Mouse (Mus musculus) MEL (cell line): ENCODE measurements around the gene Gnat2.

Experiments used
- BHLHE40 ChIP-seq: IDR thresholded peaks from 2 replicates; pipeline ENCODE4 v1.6.1; 2012; ENCODE audit warnings: low read depth, mild to moderate bottlenecking, inconsistent platforms, low read length, improper control_type of control experiment, borderline replicate concordance
- CTCF ChIP-seq, 3 experiments: IDR thresholded peaks in 2 of 3; conservative IDR thresholded peaks in 1 of 3; 2 replicates each; pipeline ENCODE4 v1.5.1; 2011 to 2012; ENCODE audit warnings: low read length in 3 of 3, low read depth in 2 of 3, mild to moderate bottlenecking in 2 of 3, improper control_type of control experiment in 1 of 3, inconsistent platforms in 1 of 3, mixed read lengths in 1 of 3, moderate library complexity in 1 of 3; ENCODE audit not compliant: control insufficient read depth in 1 of 3, insufficient read depth in 1 of 3, poor library complexity in 1 of 3, severe bottlenecking in 1 of 3
- ETS1 ChIP-seq: IDR thresholded peaks from 2 replicates; pipeline ENCODE4 v1.6.1; 2012; ENCODE audit warnings: low read depth, mild to moderate bottlenecking, inconsistent platforms, low read length, improper control_type of control experiment, moderate library complexity
- HCFC1 ChIP-seq: IDR thresholded peaks from 2 replicates; pipeline ENCODE4 v1.6.1; 2012; ENCODE audit warnings: low read depth, mild to moderate bottlenecking, inconsistent platforms, low read length, improper control_type of control experiment, moderate library complexity
- KAT2A ChIP-seq: conservative IDR thresholded peaks from 2 replicates; pipeline ENCODE4 v1.6.1; 2012; ENCODE audit warnings: low read depth, low read length, improper control_type of control experiment, inconsistent platforms
- MAX ChIP-seq: IDR thresholded peaks from 2 replicates; pipeline ENCODE4 v1.6.1; 2011; ENCODE audit warnings: low read length, improper control_type of control experiment
- POLR2A ChIP-seq, 2 experiments: IDR thresholded peaks; 2 replicates each; pipeline ENCODE4 v1.6.1; 2011 to 2012; ENCODE audit warnings: low read length in 2 of 2, mild to moderate bottlenecking in 2 of 2, control low read depth in 1 of 2, improper control_type of control experiment in 1 of 2, low read depth in 1 of 2, moderate library complexity in 1 of 2; ENCODE audit not compliant: control insufficient read depth in 1 of 2, insufficient read depth in 1 of 2, poor library complexity in 1 of 2
- RAD21 ChIP-seq: IDR thresholded peaks from 2 replicates; pipeline ENCODE4 v1.6.1; 2011; ENCODE audit warnings: mild to moderate bottlenecking, low read depth, low read length, improper control_type of control experiment
- SIN3A ChIP-seq: IDR thresholded peaks from 2 replicates; pipeline ENCODE4 v1.6.1; 2012; ENCODE audit warnings: low read length, improper control_type of control experiment, inconsistent platforms
- TAL1 ChIP-seq: IDR thresholded peaks from 2 replicates; pipeline ENCODE4 v1.6.1; 2012; ENCODE audit warnings: mild to moderate bottlenecking, inconsistent platforms, low read length, moderate library complexity, mixed read lengths
- TBP ChIP-seq: IDR thresholded peaks from 2 replicates; pipeline ENCODE4 v1.8.0; 2011; ENCODE audit warnings: low read depth, low read length, improper control_type of control experiment
- TCF12 ChIP-seq: IDR thresholded peaks from 2 replicates; pipeline ENCODE4 v1.6.1; 2014; ENCODE audit warnings: low read depth, mild to moderate bottlenecking, inconsistent platforms, low read length, improper control_type of control experiment, moderate library complexity
- USF2 ChIP-seq, 2 experiments: IDR thresholded peaks; 2 replicates each; pipeline ENCODE4 v1.6.1; 2011 to 2012; ENCODE audit warnings: improper control_type of control experiment in 2 of 2, low read length in 2 of 2, borderline replicate concordance in 1 of 2, inconsistent platforms in 1 of 2, low read depth in 1 of 2, mild to moderate bottlenecking in 1 of 2; ENCODE audit not compliant: insufficient read depth in 1 of 2
- ZMIZ1 ChIP-seq: IDR thresholded peaks from 2 replicates; pipeline ENCODE4 v1.6.1; 2012; ENCODE audit warnings: low read depth, mild to moderate bottlenecking, inconsistent platforms, low read length, improper control_type of control experiment, moderate library complexity

DNA sequence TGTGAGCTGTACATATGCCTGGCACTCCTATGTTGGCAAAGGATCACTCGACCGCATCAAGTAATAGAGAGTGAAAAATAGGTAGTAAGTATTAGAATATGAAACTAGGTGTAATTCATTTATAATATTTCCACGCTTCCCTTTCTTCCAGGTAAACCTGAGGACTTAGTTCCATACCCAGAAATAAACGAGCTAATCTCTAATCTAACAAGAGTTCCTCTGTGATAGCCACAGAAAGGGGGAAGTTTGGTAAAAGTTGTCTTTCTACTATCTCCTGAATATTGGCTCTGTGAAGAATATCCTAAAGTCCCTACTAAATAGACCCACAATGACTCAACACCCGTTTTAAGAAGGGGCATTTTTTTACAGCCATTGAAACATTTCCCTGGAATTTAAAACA, 54.1 kb downstream of the Gnat2 start:
- TF ChIP-seq ZMIZ1 (no peak), CTCF (IDR thresholded peaks at IDR 0.05 in 2 of 3, conservative IDR thresholded peaks at IDR 0.05 in 1 of 3; ENCODE audit: control insufficient read depth in 1 of 3, insufficient read depth in 1 of 3, low read depth in 2 of 3, low read length in 3 of 3, poor library complexity in 1 of 3, severe bottlenecking in 1 of 3) (no peak), SIN3A (no peak), RAD21 (no peak), KAT2A (no peak), USF2 (IDR thresholded peaks at IDR 0.05; ENCODE audit: borderline replicate concordance in 1 of 2, insufficient read depth in 1 of 2, low read depth in 1 of 2, low read length in 2 of 2) (no peak), TAL1 (no peak), TBP (no peak), TCF12 (peak; percentile 39; the same call in 1 of the 2 replicates), POLR2A (IDR thresholded peaks at IDR 0.05; ENCODE audit: control insufficient read depth in 1 of 2, insufficient read depth in 1 of 2, low read depth in 1 of 2, low read length in 2 of 2, poor library complexity in 1 of 2) (no peak), BHLHE40 (no peak), ETS1 (peak; percentile 76), HCFC1 (0 out of 2 replicates have a peak, but pooled peaks have one; percentile 14), MAX (no peak)
